Mouse (Mus musculus) heart, postnatal 25 days (tissue): ENCODE measurements around the gene Gm3159. TPM values are rescaled to one million over a fixed set of nuclear protein-coding genes. Genes with fewer than 3 reads are reported as not detected.
"Not testable (repeated sequence)": the region's sequence is repeated elsewhere in the genome, so short reads cannot be mapped to it uniquely, and the experiment has no call there.

Experiments used
- DNase-seq: peaks from one replicate; pipeline ENCODE4 v3.0.0; 2022; ENCODE audit warnings: low spot score
- intact Hi-C: fragments of 180-260 bp; cut with DNase I; formaldehyde crosslinking; loops from one replicate; pipeline ENCODE4 v1.15.1; 2025
- total RNA-seq, 2 experiments: library from RNA; stranded (reverse); gene quantifications; 2 replicates each; pipeline ENCODE4 v1.2.3; 2021

Gm3159 gene
- not detected for total RNA-seq

DNA sequence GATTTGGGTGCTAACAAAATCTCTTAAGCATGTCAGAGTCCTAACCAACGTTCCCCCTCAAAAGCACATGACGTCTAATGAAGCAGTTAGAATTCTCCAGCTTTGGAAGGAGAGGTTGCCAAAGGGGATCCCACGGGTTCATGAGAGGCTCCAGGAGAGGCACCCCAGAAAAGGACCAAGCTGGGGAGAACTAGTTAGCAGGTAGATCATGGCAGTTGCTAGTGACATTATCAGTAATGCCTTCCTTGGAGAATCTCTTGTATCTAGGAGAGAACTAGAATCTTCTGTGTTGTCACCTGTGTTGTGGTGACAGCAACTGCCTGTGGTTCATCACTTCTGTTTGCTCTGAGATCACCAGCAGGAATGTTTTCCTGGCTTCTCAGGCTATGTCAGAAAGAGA is at the start of gene Gm3159:
Gene Gm3159 (plus strand): TSS at position 301 of the 400 bp plus-strand sequence.
- DNase-seq, intact Hi-C loops: not testable (repeated sequence)

DNA sequence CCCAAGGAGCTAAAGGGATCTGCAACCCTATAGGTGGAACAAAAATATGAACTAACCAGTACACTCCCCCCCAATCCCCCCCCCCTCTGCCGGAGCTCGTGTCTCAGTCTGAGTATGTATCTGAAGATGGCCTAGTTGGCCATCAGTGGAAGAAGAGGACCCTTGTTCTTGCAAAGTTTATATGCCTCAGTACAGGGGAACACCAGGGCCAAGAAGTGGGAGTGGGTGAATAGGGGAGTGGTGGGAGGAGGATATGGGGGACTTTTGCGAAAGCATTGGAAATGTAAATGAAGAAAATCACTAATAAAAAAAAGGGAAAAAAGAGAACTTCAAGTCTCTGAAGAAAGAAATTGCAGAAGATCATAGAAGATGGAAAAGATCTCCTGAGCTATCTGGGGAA is 28.3 kb upstream of the Gm3159 start:
- DNase-seq, intact Hi-C loops: not testable (repeated sequence)

DNA sequence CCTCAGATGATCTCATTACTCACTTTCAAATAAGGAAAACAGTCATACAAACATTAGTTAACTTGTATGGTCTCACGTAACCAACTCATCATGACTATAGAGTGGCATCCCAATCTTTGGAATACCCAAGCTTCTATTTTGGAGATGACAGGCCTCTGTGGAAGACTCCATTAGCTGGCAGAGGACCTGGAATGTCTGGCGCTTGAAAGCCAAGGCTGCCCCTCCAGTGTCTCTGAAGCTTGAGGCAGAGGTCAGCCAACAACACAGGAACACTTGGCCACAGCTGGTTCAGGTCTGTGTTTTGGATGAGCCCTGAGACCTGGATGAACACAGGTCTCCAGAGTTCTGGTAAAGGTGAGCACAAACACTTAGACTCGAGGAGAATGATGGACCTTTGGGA is 27.6 kb upstream of the Gm3159 start:
- DNase-seq, intact Hi-C loops: not testable (repeated sequence)

DNA sequence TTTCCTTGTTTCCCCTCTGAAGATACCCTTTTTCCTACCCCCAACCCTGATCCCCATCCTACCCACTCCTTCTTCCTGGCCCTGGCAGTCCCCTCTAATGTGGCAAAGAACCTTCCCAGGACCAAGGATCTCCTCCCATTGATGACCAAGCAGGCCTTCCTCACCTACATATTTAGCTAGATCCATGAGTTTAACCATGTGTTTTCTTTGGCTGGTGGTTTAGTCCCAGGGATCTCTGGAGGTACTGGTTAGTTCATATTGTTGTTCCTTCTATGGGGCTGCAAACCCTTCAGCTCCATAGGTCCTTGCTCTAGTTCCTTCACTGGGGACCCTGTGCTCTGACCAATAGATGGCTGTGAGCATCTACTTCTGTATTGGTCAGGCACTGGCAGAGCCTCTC is 19.5 kb upstream of the Gm3159 start:
- intact Hi-C loops, DNase-seq: not testable (repeated sequence)

DNA sequence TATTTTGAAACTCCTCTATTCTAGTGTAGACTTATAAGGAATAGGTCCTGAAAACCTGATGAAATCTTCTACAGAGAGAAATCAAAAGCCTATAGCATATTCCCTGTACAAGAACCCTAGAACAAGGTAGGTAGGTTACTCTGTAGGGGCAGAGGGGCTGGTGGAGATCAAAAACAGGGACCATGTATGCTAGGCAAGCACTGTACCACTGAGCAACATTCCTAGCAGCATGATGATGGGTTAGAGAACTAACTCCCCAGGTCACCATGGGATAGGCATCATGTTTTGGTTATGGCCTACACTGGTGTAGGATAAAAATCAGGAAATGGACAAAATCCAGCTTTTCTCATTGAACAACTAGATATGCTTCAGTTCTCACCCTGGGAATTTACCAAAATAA is 11.7 kb upstream of the Gm3159 start:
- DNase-seq, intact Hi-C loops: not testable (repeated sequence)

DNA sequence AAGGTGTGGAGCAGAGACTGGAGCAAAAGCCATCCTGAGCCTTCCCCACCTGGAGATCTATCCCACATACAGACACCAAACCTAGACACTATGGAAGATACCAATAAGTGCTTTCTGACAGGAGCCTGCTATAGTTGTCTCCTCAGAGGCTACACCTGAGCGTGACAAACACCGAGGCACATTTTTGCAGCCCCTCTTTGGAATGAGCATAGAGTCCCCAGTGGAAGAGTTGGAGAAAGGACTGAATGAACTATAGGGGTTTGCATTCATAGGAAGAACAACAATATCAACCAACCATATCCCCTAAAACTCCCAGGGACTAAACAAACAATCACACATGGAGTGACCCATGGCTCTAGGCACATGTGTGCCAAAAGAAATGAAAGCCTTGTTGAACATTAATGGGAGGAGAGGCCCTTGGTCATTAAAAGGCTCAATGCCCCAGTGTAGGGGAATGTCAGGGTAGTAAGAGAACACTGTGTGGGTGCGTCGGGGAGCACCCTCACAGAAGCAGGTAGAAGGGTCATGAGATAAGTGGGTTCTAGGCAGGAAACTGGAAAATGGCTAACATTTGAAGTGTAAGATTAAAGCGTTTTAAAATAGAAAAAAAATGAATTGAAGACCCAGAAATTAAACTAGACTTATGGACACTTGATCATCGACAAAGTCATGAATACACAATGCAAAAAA is 4.3 kb upstream of the Gm3159 start:
- intact Hi-C loops, DNase-seq: not testable (repeated sequence)

DNA sequence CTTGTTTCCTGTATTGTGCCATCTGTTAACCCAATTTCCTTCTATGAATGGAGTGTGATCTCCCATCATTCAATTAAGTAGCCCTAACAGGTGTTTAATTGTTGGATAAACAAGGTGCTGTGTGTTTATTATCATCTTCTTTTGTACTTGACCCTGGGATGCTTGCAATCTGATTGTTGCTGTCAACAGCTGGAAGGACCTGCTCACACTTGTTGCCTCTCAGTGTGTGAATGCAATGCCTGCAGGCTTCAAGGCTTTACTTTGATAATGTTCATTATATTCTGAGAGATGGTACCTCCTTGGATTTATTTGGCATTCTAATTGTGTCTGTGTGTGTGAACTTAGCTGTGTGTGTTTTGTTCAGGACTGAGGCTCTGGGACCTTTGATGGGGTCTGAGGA is 1.3 kb downstream of the Gm3159 start:
- DNase-seq, intact Hi-C loops: not testable (repeated sequence)

DNA sequence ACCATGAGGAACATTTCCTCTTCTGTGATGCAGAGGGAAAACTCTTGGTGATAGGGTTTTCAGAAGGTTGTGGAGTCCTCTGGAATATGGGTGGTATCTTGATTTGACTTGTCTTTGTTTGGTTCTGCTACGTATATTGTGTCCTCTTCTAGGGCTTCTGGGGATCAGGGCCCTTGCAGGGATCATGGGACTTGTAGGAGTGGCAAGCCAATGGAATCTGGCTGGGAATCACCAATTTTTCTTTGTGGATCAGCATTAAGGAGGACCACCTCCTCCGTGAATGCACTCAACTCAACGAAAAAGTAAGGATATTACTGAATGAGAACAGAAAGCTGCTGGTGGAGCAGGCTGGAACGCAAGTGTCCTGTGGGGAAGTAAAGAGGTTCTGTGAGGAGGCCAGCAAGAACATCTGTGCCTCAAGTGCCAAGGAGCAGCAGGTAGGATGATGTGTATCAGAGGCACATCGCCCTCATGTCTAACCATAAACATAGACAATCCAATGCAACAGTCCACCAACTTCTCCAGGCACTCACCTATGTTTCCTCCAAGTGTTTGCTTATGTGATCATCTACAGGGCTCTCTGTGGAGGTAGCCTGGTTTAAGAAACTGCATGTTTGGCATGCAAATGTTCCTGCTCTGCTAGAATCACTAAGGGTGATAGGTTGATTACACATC is 2.9 kb downstream of the Gm3159 start:
- intact Hi-C loops, DNase-seq: not testable (repeated sequence)

DNA sequence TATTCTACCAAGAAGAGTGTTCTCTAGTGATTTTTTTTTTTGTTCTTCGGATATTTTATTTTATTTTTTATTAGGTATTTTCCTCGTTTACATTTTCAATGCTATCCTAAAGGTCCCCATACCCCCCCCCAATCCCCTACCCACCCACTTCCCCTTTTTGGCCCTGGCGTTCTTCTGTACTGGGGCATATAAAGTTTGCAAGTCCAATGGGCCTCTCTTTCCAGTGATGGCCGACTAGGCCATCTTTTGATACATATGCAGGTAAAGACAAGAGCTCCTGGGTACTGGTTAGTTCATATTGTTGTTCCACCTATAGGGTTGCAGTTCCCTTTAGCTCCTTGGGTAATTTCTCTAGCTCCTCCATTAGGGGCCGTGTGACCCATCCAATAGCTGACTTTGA is 3.9 kb downstream of the Gm3159 start:
- intact Hi-C loops, DNase-seq: not testable (repeated sequence)

DNA sequence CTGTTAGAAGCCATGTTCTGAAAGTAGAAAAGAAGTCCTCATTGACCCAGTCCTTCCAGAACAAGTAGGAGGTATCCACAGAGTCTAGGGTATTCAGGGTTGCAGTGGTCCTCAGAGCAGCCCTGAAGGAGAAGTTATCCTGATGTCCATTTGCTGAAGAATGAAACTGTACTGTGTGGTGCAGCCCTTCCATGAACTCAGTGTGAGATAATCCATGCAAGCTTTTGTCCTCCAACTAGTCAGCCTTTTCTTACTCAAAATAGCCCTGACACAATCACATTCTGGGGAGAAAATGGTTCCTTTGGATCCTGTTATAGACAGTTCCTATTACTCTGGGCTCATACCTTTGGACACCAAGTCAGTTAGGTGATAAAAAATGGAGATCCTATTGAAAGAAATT is 6.5 kb downstream of the Gm3159 start:
- intact Hi-C loops, result not testable (repeated sequence)

DNA sequence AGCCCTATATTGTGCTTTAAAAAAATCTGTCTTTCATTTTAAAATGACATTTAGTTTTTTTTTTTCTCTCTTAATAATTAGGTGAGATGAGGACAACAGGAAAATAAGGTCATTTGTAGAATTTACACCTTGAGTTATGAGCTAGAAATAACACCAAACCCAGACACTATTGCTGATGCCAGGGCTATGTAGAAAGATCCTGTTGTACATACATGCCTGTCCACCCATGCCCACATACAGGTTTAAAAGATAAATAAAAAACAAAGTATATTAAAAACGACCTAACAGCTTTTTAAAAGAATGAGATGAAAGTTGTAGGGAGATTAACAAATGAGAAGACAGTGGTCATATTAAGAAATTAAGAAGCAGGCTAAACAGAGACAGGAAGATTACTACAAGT is 12.6 kb downstream of the Gm3159 start:
- DNase-seq, intact Hi-C loops: not testable (repeated sequence)

More for the DNA sequence above, 6.5 kb downstream of the Gm3159 start:
- not testable (repeated sequence) for DNase-seq

DNA sequence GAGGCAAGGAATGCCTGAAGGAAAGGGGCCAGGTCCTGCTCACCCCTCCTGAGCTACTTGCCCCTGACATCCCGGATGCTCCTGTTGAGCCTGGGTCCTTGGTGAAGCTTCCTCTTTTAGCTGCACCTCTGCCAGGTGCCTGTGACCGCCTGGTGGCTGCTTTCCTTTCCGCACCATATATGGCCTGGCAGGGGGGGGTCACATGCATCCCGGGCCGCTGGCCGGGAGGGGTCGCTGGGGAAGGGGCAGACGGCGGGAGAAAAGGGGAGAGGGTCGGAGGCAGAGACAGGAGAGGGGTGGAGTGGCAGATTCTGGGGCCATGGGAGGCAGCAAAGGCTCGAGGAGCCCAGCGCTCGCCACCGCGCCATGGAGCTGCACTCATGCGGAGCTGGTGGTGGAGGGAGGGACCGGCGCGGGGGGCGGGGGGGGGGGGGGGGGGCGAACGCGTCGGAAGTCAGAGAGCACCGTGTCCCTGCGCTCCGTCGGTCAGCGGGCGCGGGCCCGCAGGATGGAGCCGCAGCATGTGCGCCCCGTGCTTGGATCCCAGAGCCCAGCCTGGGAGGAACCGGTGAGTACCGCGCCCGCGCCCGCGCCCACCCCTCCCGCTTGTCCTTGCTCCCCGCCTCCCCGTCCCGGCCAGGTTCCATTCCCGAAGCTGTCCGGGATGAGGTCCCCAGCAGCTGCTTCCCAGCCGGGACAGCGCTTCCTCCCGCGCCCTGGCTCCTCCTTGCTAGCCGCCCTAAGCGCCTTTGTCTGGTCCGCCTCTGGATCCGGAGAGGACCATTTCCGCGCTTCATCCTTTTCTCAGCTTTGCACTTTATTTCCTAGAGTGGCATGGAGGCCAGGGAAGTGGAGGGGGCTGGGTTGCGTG is 17.9 kb downstream of the Gm3159 start, which contains the start of gene Gm3164:
Gene Gm3164 (plus strand): TSS at position 484 of the 871 bp plus-strand sequence.
- DNase-seq, result peak; percentile 73
- intact Hi-C loops, result not testable (repeated sequence)

DNA sequence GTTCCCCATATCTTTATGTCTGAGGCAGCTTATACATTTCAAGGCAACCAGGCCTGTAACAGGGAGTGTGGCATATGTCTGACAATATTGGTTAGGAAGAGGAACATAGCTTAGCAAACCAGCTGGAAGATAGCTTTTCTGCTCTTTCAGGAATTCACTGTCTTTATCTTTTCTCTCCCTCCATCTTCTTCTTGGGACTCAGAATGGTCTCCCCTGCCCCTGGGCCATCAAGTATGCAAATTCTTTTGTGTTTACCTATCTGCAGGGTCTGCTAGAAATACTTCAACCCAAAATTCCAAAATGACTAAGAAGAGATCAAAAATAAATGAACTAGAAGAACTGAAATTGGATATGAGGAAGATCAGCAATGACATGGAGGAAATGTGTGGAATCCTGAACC is 33.4 kb downstream of the Gm3159 start, which contains the start of gene Gm3173:
Gene Gm3173 (plus strand): TSS at position 301 of the 400 bp plus-strand sequence.
- DNase-seq, intact Hi-C loops: not testable (repeated sequence)

Other genes starting within 250 kb of the Gm3159 start
- gene Gm3127, start 232.5 kb upstream of the Gm3159 start, total RNA-seq, result not detected
- not detected for gene Gm2974, start 214.9 kb upstream of the Gm3159 start, total RNA-seq
- not detected for gene Gm3138, start 147.9 kb upstream of the Gm3159 start, total RNA-seq
- not detected for gene Gm3149, start 80.2 kb upstream of the Gm3159 start, total RNA-seq
- gene 2610042L04Rik, start 62.8 kb upstream of the Gm3159 start, total RNA-seq, result not detected
- gene Gm3164, start 17.9 kb downstream of the Gm3159 start, total RNA-seq, result not detected
- gene Gm3173, start 33.5 kb downstream of the Gm3159 start, total RNA-seq, result not detected
- not detected for gene Gm3182, start 84.2 kb downstream of the Gm3159 start, total RNA-seq
- not detected for gene Gm3047, start 157.9 kb downstream of the Gm3159 start, total RNA-seq
- gene Gm8159, start 234.8 kb downstream of the Gm3159 start, total RNA-seq, result not detected